Mouse (Mus musculus) naive thymus-derived CD4-positive, alpha-beta T cell, adult 2 months (primary cell): ENCODE results near the gene C8g.

ENCODE experiments used
- DNase-seq: peaks from one replicate; pipeline ENCODE4 v3.0.0-alpha.2; 2011; ENCODE audit warnings: low read depth

Gene C8g

GRCm38 (mm10) chr2:25501593-25502486, at the start of gene C8g:
Gene C8g, minus strand, starts transcription at chr2:25501719.
- peak; percentile 26 for DNase-seq

- DNase-seq, result peak; percentile 61
These were observed 49.7 kb upstream of the C8g start for GRCm38 (mm10) chr2:25551186-25551585.

DNA sequence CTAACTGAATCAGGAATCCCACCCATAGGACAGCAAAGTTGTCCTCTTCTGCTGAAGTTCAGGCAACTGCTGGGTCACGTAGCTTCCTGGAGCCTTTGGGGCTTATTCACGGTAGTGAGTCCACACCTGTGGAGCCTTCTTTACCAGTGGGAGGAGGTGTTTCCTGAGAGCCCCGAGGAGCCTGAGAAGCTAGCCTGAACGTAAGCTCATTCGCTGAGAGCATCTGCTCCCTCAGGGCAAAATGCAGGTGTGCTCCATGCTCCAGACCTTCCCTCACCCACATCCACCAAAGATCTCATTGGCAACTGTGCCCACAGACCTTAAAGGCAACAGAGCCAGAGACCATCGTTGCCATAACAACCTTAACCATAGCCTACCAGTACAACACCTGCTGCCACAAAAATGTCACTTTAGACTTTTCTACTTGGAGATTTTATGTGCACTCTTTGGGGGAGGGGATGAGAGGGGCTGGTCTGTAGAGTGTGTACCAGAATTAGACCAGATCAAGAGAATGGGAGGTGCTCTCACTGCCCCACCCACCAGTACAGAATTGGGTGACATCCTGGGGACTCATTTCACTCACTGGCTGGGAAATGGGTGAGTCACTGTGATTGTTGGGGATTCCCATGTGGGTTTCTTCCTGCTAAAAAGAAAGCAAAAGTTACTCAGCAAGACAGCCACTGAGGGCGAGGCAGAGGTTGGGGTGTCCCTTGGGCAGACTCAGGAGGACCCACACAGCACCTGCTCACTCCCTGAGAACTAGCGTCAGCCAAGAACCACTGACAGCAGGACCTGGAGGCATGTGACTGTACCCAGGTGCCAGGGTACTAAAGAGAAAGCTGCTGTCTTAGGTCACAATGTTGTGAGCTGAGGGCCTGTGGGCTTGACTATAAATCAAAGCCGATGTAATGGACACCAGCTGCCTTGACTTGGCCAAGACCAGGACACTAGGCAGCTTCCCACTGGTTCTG, 47.8 kb upstream of the C8g start:
- peak; percentile 89 for DNase-seq

DNA sequence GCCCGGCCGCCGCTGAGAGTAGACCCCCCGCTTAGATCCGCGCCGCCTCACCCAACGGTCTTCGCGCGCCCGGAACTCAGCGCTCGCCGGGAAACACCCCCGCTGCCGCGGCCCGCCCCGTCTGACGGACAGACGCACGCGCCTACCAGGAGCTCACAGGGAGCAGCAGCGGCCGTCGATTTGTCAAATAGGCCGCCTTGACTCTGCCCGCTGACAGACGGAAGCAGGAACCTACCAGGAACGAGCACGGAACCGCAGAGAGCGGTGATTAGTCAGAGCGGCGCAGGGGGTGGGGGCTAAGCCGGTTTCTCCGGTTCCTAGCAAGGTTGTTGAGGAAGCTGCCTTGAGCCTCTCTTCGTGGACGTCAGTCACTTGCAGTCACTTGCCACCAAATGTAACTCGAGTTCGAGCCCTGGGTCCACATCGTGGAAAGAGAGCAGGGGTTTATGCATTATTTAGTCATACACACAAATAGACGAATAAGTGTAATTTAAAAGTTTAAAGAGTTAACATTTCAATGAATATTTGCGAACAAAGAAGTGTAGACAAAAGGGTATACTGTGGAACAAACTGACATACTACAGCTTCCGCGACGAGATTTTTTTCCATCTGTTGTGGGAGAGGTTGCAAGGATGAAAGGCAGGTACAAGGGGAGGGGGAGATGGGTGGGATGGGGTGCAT, 45.4 kb upstream of the C8g start, which contains the start of gene Traf2:
Traf2 (minus strand) TSS at position 130 of the 681 bp plus-strand sequence.
- peak; percentile 98 for DNase-seq

- peak; percentile 36 for DNase-seq
These were observed 44.7 kb upstream of the C8g start for GRCm38 (mm10) chr2:25545996-25546810.

GRCm38 (mm10) chr2:25541644-25542367, 40.3 kb upstream of the C8g start:
- no peak for DNase-seq

DNA sequence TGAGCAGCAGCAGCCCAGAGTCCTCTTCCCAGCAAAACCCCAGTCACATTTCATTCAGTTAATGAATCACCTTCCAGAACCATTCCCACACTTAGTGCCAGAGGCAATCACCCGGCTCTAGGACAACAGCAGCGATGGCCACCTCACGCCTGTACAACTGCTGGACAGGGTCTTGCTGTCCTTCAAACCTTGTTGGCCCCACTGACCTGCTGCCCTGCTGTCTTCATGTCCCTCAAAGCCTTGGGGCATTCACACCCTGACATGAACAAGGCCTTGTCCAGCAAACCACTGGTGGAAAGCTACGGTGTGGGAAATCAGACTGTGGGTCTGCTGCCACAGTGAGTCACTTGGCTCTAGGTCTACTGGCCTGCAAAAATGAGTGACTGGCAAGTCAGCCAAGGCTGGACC, 39.0 kb upstream of the C8g start:
- no peak for DNase-seq

DNA sequence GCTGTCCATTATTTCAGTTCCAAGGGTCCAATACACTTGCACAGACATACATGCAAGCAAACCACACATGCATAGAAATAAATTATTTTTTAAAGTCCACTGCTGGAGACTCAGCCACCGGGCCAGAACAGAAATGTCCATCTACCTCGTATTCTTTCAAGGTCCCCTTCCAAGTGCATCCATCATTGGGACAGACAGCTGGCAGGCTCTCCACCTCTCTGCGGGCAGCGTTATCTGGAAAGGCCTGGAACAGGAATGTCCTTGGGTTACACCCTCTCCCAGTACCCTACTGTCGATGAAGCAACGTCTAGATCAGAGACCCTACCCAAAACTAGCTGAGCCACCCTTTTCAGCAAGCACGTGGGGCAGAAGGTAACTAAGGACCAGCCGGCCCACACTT, 35.0 kb upstream of the C8g start:
- DNase-seq, result no peak

GRCm38 (mm10) chr2:25534866-25535182, 33.3 kb upstream of the C8g start:
- no peak for DNase-seq

DNA sequence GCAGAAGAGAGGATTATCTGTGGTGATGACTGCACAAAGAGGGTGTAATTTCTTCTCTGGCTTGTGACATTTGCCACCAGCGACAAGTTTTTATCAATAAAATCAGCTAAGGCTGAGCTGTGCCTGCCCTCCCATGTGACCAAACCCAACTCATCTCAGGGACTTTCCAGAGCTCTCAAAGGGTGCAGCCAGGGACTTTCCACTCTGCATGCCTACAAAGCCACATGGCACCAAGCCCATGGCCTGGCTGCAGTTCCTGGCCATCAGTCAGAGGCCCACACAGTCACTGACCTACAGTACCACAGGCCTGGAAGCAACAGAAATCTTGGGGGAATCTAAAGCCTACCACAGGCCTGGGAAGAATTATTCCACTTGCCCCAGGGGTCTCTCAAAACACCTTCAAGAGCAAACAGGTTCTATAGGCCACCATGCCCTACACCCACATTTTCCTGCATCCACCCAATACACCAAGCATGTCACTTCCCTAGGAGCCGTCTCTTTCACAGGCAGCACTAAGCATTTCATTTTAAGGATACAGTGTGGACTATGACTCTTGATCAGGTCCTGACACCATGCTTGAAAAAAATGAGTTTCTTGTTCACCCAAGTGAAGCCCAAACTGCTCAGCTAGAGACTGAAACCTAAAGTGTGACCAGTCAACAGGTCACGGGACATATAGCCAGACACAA, 32.8 kb upstream of the C8g start:
- peak; percentile 82 for DNase-seq

GRCm38 (mm10) chr2:25533707-25534106, 32.2 kb upstream of the C8g start:
- no peak for DNase-seq

- DNase-seq, result no peak
These were observed 25.2 kb upstream of the C8g start for GRCm38 (mm10) chr2:25526510-25527302.

GRCm38 (mm10) chr2:25509912-25510311, 8.4 kb upstream of the C8g start:
- DNase-seq, result peak; percentile 37

DNA sequence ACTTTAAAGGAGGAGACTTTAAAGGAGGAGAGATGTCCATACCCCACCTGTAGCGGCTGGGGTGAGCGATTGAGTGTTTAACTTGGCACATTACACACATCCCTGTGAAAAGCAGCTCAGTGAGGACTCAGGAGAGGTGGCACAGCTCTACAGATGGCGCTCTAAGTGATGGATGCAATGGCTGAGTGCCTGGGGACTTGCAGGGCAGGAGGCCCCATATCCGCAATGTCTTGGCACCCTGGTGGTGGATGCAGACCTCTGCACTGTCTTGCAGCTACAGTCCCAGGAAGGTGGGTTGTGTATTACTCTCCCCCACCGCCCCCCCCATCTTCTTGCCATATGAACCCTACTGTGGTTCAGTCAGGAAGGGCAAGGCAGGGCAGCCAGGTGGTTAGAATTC, 5.4 kb upstream of the C8g start:
- peak; percentile 53 for DNase-seq

GRCm38 (mm10) chr2:25505860-25506259, 4.3 kb upstream of the C8g start:
- no peak for DNase-seq

GRCm38 (mm10) chr2:25505000-25505399, 3.5 kb upstream of the C8g start:
- DNase-seq, result no peak

DNA sequence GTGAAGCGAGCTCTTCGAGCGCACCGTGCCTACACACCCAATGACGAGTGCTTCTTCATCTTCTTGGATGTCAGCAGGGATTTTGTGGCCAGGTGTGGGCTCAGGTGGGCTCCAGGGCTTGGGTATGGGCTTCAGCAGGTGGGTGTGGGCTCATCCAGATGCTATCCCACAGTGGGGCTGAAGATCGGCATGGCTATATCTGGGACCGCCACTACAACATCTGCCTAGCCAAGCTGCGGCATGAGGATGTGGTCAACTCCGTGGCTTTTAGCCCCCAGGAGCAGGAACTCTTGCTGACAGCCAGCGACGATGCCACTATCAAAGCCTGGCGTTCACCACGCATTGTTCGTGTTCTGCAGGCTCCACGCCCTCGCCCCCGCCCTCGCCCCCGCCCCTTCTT, 3.0 kb upstream of the C8g start:
- DNase-seq, result no peak

DNA sequence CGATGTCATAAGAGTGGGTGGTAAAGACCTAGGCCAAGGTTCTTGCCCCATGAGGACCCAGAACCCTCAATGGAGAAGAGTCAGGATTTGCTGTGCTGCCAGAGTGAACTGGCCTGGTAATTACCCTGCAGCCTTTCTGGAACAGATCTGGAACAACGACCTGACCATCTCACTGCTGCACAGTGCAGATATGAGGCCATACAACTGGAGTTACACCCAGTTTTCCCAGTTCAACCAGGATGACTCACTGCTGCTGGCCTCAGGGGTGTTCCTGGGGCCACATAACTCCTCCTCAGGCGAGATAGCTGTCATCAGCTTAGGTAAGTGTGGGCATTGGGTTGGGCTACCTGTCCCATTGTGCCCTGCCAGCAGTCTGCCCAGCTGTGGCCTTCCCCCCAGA, 1.2 kb upstream of the C8g start:
- no peak for DNase-seq
